ENCODE assay signal across 21 mouse cellular contexts in the genomic region with DNA sequence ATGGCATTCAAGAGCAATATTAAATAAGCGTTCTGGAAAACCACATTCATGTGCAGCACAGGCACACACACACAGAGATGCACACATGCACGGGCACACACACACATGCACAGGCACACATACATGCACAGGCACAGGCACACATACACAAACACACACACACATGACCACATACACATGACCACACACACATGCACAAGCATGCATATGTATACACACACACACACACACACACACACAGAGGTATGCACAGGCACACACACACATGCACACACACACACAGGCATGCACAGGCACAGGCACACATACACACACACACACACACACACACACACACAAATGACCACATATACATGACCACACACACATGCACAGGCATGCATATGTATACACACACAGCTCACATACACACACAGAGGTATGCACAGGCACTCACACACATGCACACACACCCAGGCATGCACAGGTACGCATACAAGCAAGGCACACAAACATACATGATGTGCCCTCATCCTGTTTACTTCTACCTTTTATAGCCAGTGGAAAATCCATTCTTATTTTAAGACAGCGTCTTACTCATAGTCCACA.
A peak's percentile ranks its signal among the peaks of the same experiment; 100 is the strongest.
DNase-seq lines count a peak whose midpoint lies in the region; ATAC-seq and TF ChIP-seq lines count a peak whose summit lies in the region.
"Had no signal": no experiment of that assay in that cellular context is flagged by ENCODE, and none has a peak within 500 bp of the region (broad histone marks: within the 10 kb centered on the region; RNA-seq: fewer than 3 reads in every experiment).

No protein-coding gene starts in this region.

- no peaks in the 10 kb centered on the region for H3K9me3 ChIP-seq in forebrain, embryonic 13.5 days (replicated peaks)
- no peaks in the 10 kb centered on the region for H3K9me3 ChIP-seq in forebrain, embryonic 10.5 days
- H3K9me3 ChIP-seq in hindbrain, embryonic 16.5 days (ENCODE audit: control insufficient read depth, low read length) = no peaks in the 10 kb centered on the region
- no peaks in the 10 kb centered on the region for H3K9me3 ChIP-seq in hindbrain, embryonic 11.5 days (ENCODE audit: control insufficient read depth, low read length)
- H3K9me3 ChIP-seq in kidney, embryonic 16.5 days (ENCODE audit: low read length) = no peaks in the 10 kb centered on the region
- H3K9me3 ChIP-seq: embryonic facial prominence, embryonic 15.5 days; heart, embryonic 12.5 days; limb, embryonic 15.5 days had no signal

- H3K4me3 ChIP-seq in forebrain, embryonic 13.5 days = no peak overlapping the region
- H3K4me3 ChIP-seq in forebrain, embryonic 10.5 days = no peak overlapping the region
- H3K4me3 ChIP-seq in hindbrain, embryonic 16.5 days (ENCODE audit: low read length) = no peak overlapping the region
- no peak overlapping the region for H3K4me3 ChIP-seq in hindbrain, embryonic 11.5 days (ENCODE audit: low read depth, low read length)
- no peak overlapping the region for H3K4me3 ChIP-seq in layer of hippocampus, adult 2 months
- H3K4me3 ChIP-seq in kidney, embryonic 16.5 days (ENCODE audit: low read length) = no peak overlapping the region
- H3K4me3 ChIP-seq: embryonic facial prominence, embryonic 15.5 days; heart, embryonic 12.5 days; limb, embryonic 15.5 days had no signal

- H3K9ac ChIP-seq in forebrain, embryonic 13.5 days = no peak overlapping the region
- no peak overlapping the region for H3K9ac ChIP-seq in hindbrain, embryonic 16.5 days (ENCODE audit: low read depth, low read length)
- no peak overlapping the region for H3K9ac ChIP-seq in hindbrain, embryonic 11.5 days (ENCODE audit: low read depth, low read length)
- H3K9ac ChIP-seq in kidney, embryonic 16.5 days (replicated peaks; ENCODE audit: low read length) = no peak overlapping the region
- H3K9ac ChIP-seq: embryonic facial prominence, embryonic 15.5 days; heart, embryonic 12.5 days; limb, embryonic 15.5 days; liver, embryonic 14.5 days; lung, embryonic 14.5 days had no signal

- no peak overlapping the region for H3K4me2 ChIP-seq in forebrain, embryonic 13.5 days
- no peak overlapping the region for H3K4me2 ChIP-seq in hindbrain, embryonic 16.5 days (ENCODE audit: low read length)
- H3K4me2 ChIP-seq in hindbrain, embryonic 11.5 days (replicated peaks; ENCODE audit: low read depth, low read length) = no peak overlapping the region
- H3K4me2 ChIP-seq in kidney, embryonic 16.5 days (replicated peaks; ENCODE audit: low read depth, low read length) = no peak overlapping the region
- H3K4me2 ChIP-seq: embryonic facial prominence, embryonic 15.5 days; heart, embryonic 12.5 days; limb, embryonic 15.5 days; lung, embryonic 14.5 days had no signal

- no peaks in the 10 kb centered on the region for H3K27me3 ChIP-seq in forebrain, embryonic 13.5 days
- no peaks in the 10 kb centered on the region for H3K27me3 ChIP-seq in forebrain, embryonic 10.5 days (ENCODE audit: poor library complexity, severe bottlenecking)
- no peaks in the 10 kb centered on the region for H3K27me3 ChIP-seq in hindbrain, embryonic 16.5 days (replicated peaks; ENCODE audit: control insufficient read depth, insufficient read depth, low read length)
- no peaks in the 10 kb centered on the region for H3K27me3 ChIP-seq in hindbrain, embryonic 11.5 days (ENCODE audit: control insufficient read depth, insufficient read depth, low read length)
- no peaks in the 10 kb centered on the region for H3K27me3 ChIP-seq in kidney, embryonic 16.5 days (ENCODE audit: insufficient read depth, low read length)
- H3K27me3 ChIP-seq: embryonic facial prominence, embryonic 15.5 days; heart, embryonic 12.5 days; limb, embryonic 15.5 days had no signal

- H3K4me1 ChIP-seq in forebrain, embryonic 13.5 days = peaks cover 9% of the 10 kb centered on the region
- peaks cover 13% of the 10 kb centered on the region for H3K4me1 ChIP-seq in forebrain, embryonic 10.5 days
- no peaks in the 10 kb centered on the region; the same call in 1 of the 2 replicates for H3K4me1 ChIP-seq in hindbrain, embryonic 16.5 days (ENCODE audit: control insufficient read depth, insufficient read depth, low read depth, low read length)
- H3K4me1 ChIP-seq in hindbrain, embryonic 11.5 days (replicated peaks; ENCODE audit: control insufficient read depth, insufficient read depth, low read length) = no peaks in the 10 kb centered on the region
- H3K4me1 ChIP-seq in kidney, embryonic 16.5 days (ENCODE audit: insufficient read depth, low read length) = peaks cover 1% of the 10 kb centered on the region; the same call in 1 of the 2 replicates
- H3K4me1 ChIP-seq: heart, embryonic 12.5 days; limb, embryonic 15.5 days had no signal

- DNase-seq in forebrain, embryonic 10.5 days (ENCODE audit: extremely low spot score, low spot score) = no peak
- DNase-seq in hindbrain, embryonic 11.5 days (ENCODE audit: low spot score) = no peak
- peak; percentile 15 for DNase-seq in testis, postnatal 10 days (ENCODE audit: low spot score)
- DNase-seq in testis, postnatal 14 days (ENCODE audit: low spot score) = no peak
- no peak for DNase-seq in layer of hippocampus, adult 2 months (ENCODE audit: low spot score in 2 of 2)
- DNase-seq: adrenal gland, postnatal 10 days; cerebellum, adult 2 months; cerebellum, postnatal 25 days; gastrocnemius, postnatal 14 days; heart, adult 11 months; heart, postnatal 10 days; kidney, postnatal 36 days; lung, embryonic 14.5 days had no signal

- ATAC-seq in forebrain, embryonic 13.5 days = peak; percentile 47
- peak; percentile 61 for ATAC-seq in hindbrain, embryonic 16.5 days
- no peak for ATAC-seq in hindbrain, embryonic 11.5 days (ENCODE audit: low FRiP score)
- no peak for ATAC-seq in kidney, embryonic 16.5 days (ENCODE audit: low FRiP score, low TSS enrichment)
- ATAC-seq: intestine, postnatal 0 days had no signal

- 89% methylated on average over 4 of the region's 4 CpGs for WGBS in forebrain, embryonic 13.5 days
- 97% methylated on average over 4 of the region's 4 CpGs for WGBS in forebrain, embryonic 10.5 days
- 94% methylated on average over 4 of the region's 4 CpGs for WGBS in hindbrain, embryonic 16.5 days
- WGBS in hindbrain, embryonic 11.5 days = 96% methylated on average over 4 of the region's 4 CpGs
- 91% methylated on average over 4 of the region's 4 CpGs for WGBS in kidney, embryonic 16.5 days

- no peak for TF ChIP-seq CTCF in layer of hippocampus, adult 2 months (conservative IDR thresholded peaks at IDR 0.05)

- H3K27ac ChIP-seq in forebrain, embryonic 13.5 days = no peak overlapping the region
- no peak overlapping the region for H3K27ac ChIP-seq in forebrain, embryonic 10.5 days
- no peak overlapping the region for H3K27ac ChIP-seq in hindbrain, embryonic 16.5 days (ENCODE audit: low read depth, low read length)
- H3K27ac ChIP-seq in hindbrain, embryonic 11.5 days (ENCODE audit: low read depth, low read length) = no peak overlapping the region
- no peak overlapping the region for H3K27ac ChIP-seq in layer of hippocampus, adult 2 months
- H3K27ac ChIP-seq in kidney, embryonic 16.5 days (ENCODE audit: low read length) = no peak overlapping the region
- H3K27ac ChIP-seq: embryonic facial prominence, embryonic 15.5 days; limb, embryonic 15.5 days; liver, embryonic 14.5 days had no signal

- no peaks in the 10 kb centered on the region for H3K36me3 ChIP-seq in forebrain, embryonic 13.5 days (ENCODE audit: poor library complexity, severe bottlenecking)
- peaks cover 4% of the 10 kb centered on the region; the same call in 1 of the 2 replicates for H3K36me3 ChIP-seq in forebrain, embryonic 10.5 days (replicated peaks)
- no peaks in the 10 kb centered on the region for H3K36me3 ChIP-seq in hindbrain, embryonic 16.5 days (ENCODE audit: control insufficient read depth, insufficient read depth, low read length)
- H3K36me3 ChIP-seq in hindbrain, embryonic 11.5 days (ENCODE audit: control insufficient read depth, insufficient read depth, low read length) = no peaks in the 10 kb centered on the region
- H3K36me3 ChIP-seq in kidney, embryonic 16.5 days (ENCODE audit: insufficient read depth, low read length) = no peaks in the 10 kb centered on the region
- H3K36me3 ChIP-seq: embryonic facial prominence, embryonic 15.5 days; heart, embryonic 12.5 days; limb, embryonic 15.5 days had no signal

Comparison
In these comparisons a context has a peak if more than half of its experiments do, and no peak if none do; other contexts are left out.
1. ATAC-seq: peak in forebrain, embryonic 13.5 days (single experiment) and hindbrain, embryonic 16.5 days (single experiment); none in hindbrain, embryonic 11.5 days (single experiment) and kidney, embryonic 16.5 days (single experiment).